Mouse (Mus musculus): ENCODE results near the gene Slc9a7. TPM values are rescaled to one million over a fixed set of nuclear protein-coding genes. Genes with fewer than 3 reads are reported as not detected.

Gene Slc9a7
- total RNA-seq, 2 experiments from 2014 or later = 57.1 to 60.3 TPM

GRCm38 (mm10) chrX:20162322-20162711 lies 129.3 kb downstream of the Slc9a7 start:
- peak; percentile 12 to 38 for DNase-seq (ENCODE audit: low spot score in 2 of 2)
- intact Hi-C loops (cut with DNase I) = loop anchor here (5.0 kb wide), 1 partner anchor 130 kb away; the partner anchor contains the start of gene Slc9a7

GRCm38 (mm10) chrX:20161687-20162321 lies 129.8 kb downstream of the Slc9a7 start:
- intact Hi-C loops (cut with DNase I) = loop anchor here (2.0 to 5.0 kb wide), 2 partner anchors 130 to 173 kb away; partner anchors contain the start of gene Slc9a7
- no peak for DNase-seq (ENCODE audit: low spot score in 2 of 2)

DNA sequence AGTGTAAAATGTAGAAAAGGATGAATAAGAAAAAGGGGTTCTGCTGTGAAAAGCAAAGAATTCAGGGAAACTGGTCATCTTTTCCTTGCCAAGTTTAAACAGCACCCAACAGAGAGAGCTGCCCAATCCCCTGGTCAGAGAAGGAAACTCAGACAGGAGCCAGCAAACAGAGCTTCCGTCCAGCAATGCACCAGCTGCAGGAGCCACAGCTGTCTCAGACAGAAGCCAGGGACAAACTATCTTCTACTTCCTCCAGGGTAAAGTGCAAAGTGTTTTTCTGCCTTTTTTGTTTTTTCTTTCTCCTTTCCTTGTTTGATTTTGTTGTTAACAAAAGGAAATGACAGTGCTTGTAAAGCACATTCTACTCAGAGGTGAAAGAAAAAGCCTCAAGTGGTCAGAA lies 131.3 kb downstream of the Slc9a7 start:
- no peak for DNase-seq (ENCODE audit: low spot score in 2 of 2)
- intact Hi-C loops (cut with DNase I) = loop anchor here (2.0 to 5.0 kb wide), 2 partner anchors 132 to 174 kb away; partner anchors contain the start of gene Slc9a7

- intact Hi-C loops (cut with DNase I) = loop anchor here (10.0 kb wide), 1 partner anchor 93 kb away; no protein-coding TSS in a partner anchor
- peak in 1 of 2 experiments; percentile 34 for DNase-seq (ENCODE audit: low spot score in 2 of 2)
These were observed 134.1 kb downstream of the Slc9a7 start for GRCm38 (mm10) chrX:20157519-20157918.

DNA sequence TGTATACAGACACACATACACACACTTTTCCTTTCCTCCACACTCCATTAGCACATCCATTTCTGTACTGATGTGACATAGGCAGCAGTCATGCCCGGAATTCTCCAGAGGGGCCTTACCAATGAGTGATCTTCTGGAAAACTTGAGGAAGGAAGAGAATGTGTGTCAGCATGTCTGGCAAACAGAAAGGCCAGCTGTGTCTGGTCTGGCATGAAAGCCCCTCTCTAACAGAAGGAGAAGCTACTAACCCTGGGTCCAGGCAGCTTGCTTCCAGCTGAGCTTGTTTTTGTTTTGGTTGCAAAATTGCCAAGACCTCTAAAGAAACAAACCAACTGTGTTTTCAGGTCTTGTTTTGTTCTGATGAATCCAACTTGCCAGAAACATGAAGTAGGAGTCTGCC lies 162.1 kb downstream of the Slc9a7 start:
- no peak for DNase-seq (ENCODE audit: low spot score in 2 of 2)
- intact Hi-C loops (cut with DNase I) = no loop called here

- DNase-seq (ENCODE audit: low spot score in 2 of 2) = no peak
- intact Hi-C loops (cut with DNase I) = no loop called here
These were observed 162.7 kb downstream of the Slc9a7 start for GRCm38 (mm10) chrX:20128951-20129350.

DNA sequence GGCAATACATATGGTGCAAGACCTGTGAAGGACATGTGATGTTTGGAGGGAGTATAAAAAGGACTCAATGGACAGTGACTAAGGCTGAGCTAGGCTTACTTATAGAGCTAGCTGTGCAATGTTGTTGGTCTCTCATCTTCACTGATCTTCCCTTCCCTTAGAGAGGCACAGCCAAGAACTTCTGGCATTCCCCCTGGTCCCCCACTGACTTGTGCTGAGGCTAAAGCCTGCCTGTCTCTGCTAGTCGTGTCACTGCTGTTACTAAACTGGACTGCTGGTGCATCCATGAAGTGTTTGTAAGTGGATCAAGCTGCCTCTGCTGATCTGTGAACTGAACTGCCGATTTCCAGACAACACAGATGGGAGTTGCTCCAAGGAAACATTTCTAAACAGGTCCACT lies 166.1 kb downstream of the Slc9a7 start:
- DNase-seq (ENCODE audit: low spot score in 2 of 2) = no peak
- intact Hi-C loops (cut with DNase I) = no loop called here

DNA sequence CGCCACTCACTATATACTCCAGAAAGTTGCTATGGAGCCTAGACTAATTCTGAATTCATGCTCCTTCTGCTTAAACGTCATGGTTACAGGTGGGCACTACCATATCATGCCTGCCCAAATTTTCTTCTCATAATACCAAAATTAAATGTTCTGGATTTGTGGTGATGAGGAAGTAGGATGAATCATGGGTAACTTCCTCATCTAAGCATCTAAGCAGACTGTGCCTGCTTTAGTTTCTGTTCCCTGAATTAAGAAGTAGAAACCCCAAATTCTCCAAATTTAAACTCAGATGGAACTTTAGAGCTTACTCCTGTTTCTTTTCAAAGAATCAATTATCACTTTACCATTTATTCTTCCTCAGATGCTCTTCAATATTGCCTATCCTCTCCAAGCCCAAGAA lies 173.9 kb downstream of the Slc9a7 start:
- intact Hi-C loops (cut with DNase I) = no loop called here

DNA sequence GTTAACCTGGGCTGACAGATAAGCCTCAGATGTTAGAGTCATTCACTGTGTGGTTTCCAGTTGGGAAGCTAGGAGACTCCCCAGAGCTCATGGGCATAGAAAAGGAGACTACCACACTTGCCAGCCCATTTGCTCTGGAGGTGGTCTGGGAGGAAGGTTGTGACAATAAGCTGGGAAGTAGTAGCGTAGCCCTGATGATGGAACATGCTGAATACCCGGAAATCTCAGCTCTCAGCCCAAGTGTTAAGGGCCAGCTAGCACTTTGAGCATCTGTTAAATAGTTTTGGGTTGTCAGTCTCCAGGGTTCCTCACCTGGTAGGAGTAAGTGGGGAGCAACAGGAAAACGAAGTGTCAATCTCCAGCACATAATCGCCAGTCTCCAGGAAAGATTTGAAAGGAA lies 221.4 kb downstream of the Slc9a7 start:
- intact Hi-C loops (cut with DNase I) = no loop called here

More for the DNA sequence above, 173.9 kb downstream of the Slc9a7 start:
- no peak for DNase-seq (ENCODE audit: low spot score in 2 of 2)

DNA sequence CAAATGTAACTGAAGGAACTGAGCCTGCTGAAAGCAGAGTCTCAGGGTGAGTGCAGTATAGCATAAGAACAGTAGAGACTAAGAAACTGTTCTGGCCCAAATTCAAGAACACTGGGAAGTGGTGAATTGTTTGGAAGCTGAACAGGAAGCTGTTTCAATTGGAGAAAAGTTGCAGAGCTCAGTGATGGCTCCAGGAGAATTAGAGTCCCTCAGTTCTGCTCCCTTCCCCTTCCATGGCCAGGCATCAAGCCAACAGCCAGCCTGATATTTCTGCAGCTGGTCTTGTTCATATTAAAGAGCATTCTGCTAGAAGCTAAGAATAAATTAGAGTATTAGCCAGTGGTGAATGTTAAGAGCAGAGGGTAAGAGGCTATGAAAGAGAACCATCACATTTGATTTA lies 225.0 kb downstream of the Slc9a7 start:
- intact Hi-C loops (cut with DNase I) = loop anchor here (10.0 kb wide), 1 partner anchor 88 kb away; no protein-coding TSS in a partner anchor
- DNase-seq (ENCODE audit: low spot score in 2 of 2) = no peak

More for the DNA sequence above, 221.4 kb downstream of the Slc9a7 start:
- no peak for DNase-seq (ENCODE audit: low spot score in 2 of 2)

DNA sequence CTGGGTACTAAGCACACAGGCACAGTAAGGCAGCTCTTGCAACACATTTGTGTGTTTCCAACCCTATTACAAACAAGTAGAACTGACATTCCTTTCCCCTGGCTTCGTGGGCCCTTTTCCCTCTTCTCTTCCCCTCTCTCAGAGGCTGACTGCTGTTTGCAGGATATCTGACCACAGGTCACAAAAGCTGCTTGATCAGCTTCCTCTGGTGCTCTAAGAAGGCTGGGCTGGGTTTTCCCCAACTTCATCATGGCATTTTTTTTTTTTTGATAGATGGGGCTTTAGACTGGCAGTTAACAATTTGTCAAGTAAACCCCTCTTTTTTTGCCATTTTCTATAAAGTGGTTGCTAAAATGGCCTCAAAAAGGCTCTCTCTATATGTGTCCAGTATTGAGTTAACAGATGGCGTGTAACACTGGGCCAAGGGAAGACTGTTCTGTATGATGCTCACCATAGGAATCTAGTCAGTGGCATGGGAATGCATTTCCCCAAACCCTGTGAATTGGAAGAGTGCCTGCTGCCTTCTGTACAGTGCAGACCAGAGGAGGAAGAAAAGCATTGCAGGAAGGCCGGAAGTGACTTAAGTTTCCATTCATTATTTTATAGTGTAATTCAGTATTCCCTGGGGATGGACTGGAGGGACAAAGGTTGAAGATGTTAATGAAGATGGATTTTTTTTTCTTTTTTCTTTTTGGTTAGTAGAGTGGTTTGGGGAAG lies 229.7 kb downstream of the Slc9a7 start:
- DNase-seq (ENCODE audit: low spot score in 2 of 2) = no peak
- intact Hi-C loops (cut with DNase I) = loop anchor here (10.0 kb wide), 1 partner anchor 93 kb away; no protein-coding TSS in a partner anchor

- peak in 1 of 2 experiments; percentile 5 for DNase-seq (ENCODE audit: low spot score in 2 of 2)
- intact Hi-C loops (cut with DNase I) = loop anchor here (10.0 kb wide), 1 partner anchor 94 kb away; no protein-coding TSS in a partner anchor
These were observed 230.8 kb downstream of the Slc9a7 start for GRCm38 (mm10) chrX:20060769-20061315.

- no peak for DNase-seq (ENCODE audit: low spot score in 2 of 2)
- intact Hi-C loops (cut with DNase I) = loop anchor here (10.0 kb wide), 1 partner anchor 95 kb away; no protein-coding TSS in a partner anchor
These were observed 231.4 kb downstream of the Slc9a7 start for GRCm38 (mm10) chrX:20060096-20060768.

DNA sequence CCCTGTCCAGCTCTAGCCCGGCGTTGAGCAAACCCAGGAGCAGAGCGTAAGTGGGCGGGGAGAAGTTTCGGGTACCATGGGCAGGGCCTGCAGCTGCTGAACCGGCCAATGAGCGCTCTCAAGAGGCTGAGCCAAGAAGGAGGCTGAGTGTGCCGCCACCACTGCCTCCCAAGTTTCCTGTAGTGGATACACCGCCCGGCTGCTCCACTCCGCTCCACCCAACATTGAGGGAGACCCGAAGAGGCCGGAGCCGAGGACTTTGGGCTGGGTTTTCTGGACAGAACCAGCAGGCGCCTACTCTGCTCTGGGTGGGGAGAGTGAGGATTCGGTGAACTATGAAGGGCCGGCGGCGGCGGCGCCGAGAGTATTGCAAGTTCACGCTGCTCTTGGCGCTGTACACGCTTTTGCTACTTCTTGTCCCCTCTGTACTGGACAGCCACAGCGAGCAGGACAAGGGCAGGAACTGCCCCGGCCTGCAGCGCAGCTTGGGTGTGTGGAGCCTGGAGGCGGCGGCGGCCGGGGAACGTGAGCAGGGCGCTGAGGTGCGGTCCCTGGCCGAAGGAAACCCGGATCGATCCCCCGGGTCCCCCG lies 232.1 kb downstream of the Slc9a7 start, which contains the start of gene Chst7:
Chst7 (plus strand) TSS at position 180 of the 591 bp plus-strand sequence.
- intact Hi-C loops (cut with DNase I) = no loop called here
- DNase-seq (ENCODE audit: low spot score in 2 of 2) = peak; percentile 32 to 46

Other genes with a start within 250 kb of the Slc9a7 start
- gene Chst7, start 232.2 kb downstream of the Slc9a7 start, total RNA-seq (2021) = 1 to 10 TPM; 2.1 to 3.8 TPM
- 10 to 100 TPM; 15.1 to 15.9 TPM for gene Rp2, start 72.7 kb upstream of the Slc9a7 start, total RNA-seq (2021)
- gene Jade3, start 133.9 kb upstream of the Slc9a7 start, total RNA-seq (2021) = 1 to 10 TPM; 7.0 to 8.3 TPM